8 mouse cellular contexts compared by ENCODE assay signal in genomic region chr2:158768771-158769170, GRCm38 (mm10). TPM values are rescaled to one million over a fixed set of nuclear protein-coding genes. Genes with fewer than 3 reads are reported as not detected.
A peak's percentile ranks its signal among the peaks of the same experiment; 100 is the strongest.
DNase-seq lines count a peak whose midpoint lies in the region; ATAC-seq and TF ChIP-seq lines count a peak whose summit lies in the region.

No protein-coding gene starts in this region.

- H3K27me3 ChIP-seq in lung, postnatal 0 days (replicated peaks; ENCODE audit: insufficient read depth, low read length) = no peaks in the 10 kb centered on the region
- no peaks in the 10 kb centered on the region for H3K27me3 ChIP-seq in embryonic facial prominence, embryonic 13.5 days
- no peaks in the 10 kb centered on the region for H3K27me3 ChIP-seq in limb, embryonic 13.5 days
- H3K27me3 ChIP-seq in small intestine, adult 2 months (ENCODE audit: control insufficient read depth, insufficient read depth, low read length) = no peaks in the 10 kb centered on the region

- TF ChIP-seq EP300 in lung, postnatal 0 days (IDR thresholded peaks at IDR 0.05) = no peak

- no peak for ATAC-seq in lung, postnatal 0 days
- no peak for ATAC-seq in embryonic facial prominence, embryonic 13.5 days (ENCODE audit: insufficient number of reproducible peaks, insufficient read depth, low FRiP score, low TSS enrichment, low read depth)
- ATAC-seq in limb, embryonic 13.5 days (ENCODE audit: low FRiP score, low read depth) = no peak
- ATAC-seq in CD4-positive, CD25-positive, alpha-beta regulatory T cell, adult 4 months = no peak

- no peak for TF ChIP-seq CTCF in lung, postnatal 0 days (IDR thresholded peaks at IDR 0.05)
- TF ChIP-seq CTCF in small intestine, adult 2 months (IDR thresholded peaks at IDR 0.05; ENCODE audit: extremely low read depth, insufficient read length, insufficient replicate concordance, low read depth, low read length) = no peak

- H3K36me3 ChIP-seq in lung, postnatal 0 days (ENCODE audit: insufficient read depth, low read length) = no peaks in the 10 kb centered on the region
- peaks cover 14% of the 10 kb centered on the region; the same call in 1 of the 2 replicates for H3K36me3 ChIP-seq in embryonic facial prominence, embryonic 13.5 days
- H3K36me3 ChIP-seq in limb, embryonic 13.5 days = peaks cover 10% of the 10 kb centered on the region; the same call in 1 of the 2 replicates
- H3K36me3 ChIP-seq in small intestine, adult 2 months (ENCODE audit: control insufficient read depth, insufficient read depth, low read length) = no peaks in the 10 kb centered on the region

- H3K4me1 ChIP-seq in lung, postnatal 0 days (ENCODE audit: insufficient read depth, low read depth, low read length) = peaks cover 18% of the 10 kb centered on the region
- H3K4me1 ChIP-seq in embryonic facial prominence, embryonic 13.5 days = peaks cover 33% of the 10 kb centered on the region
- H3K4me1 ChIP-seq in limb, embryonic 13.5 days = peaks cover 48% of the 10 kb centered on the region
- peaks cover 11% of the 10 kb centered on the region; the same call in 1 of the 2 replicates for H3K4me1 ChIP-seq in small intestine, adult 2 months (ENCODE audit: control insufficient read depth, insufficient read depth, insufficient read length, low read length)

- no peak overlapping the region for H3K9ac ChIP-seq in lung, postnatal 0 days (replicated peaks; ENCODE audit: low read depth)
- peak overlapping the region; percentile 82 for H3K9ac ChIP-seq in embryonic facial prominence, embryonic 13.5 days
- peak overlapping the region; percentile 77 for H3K9ac ChIP-seq in limb, embryonic 13.5 days

- H3K4me2 ChIP-seq in lung, postnatal 0 days (replicated peaks; ENCODE audit: low read depth, low read length) = peak overlapping the region; percentile 100
- H3K4me2 ChIP-seq in embryonic facial prominence, embryonic 13.5 days = peak overlapping the region; percentile 92
- H3K4me2 ChIP-seq in limb, embryonic 13.5 days (replicated peaks) = peak overlapping the region; percentile 91

- no peak for DNase-seq in lung, postnatal 0 days (ENCODE audit: low spot score)
- no peak for DNase-seq in lung, postnatal 14 days
- no peak for DNase-seq in MN1 (ENCODE audit: low spot score)
- DNase-seq in layer of hippocampus, adult 9-11 months = no peak

- H3K9me3 ChIP-seq in lung, postnatal 0 days (ENCODE audit: low read length) = no peaks in the 10 kb centered on the region
- no peaks in the 10 kb centered on the region for H3K9me3 ChIP-seq in embryonic facial prominence, embryonic 13.5 days
- H3K9me3 ChIP-seq in limb, embryonic 13.5 days = no peaks in the 10 kb centered on the region

- WGBS in lung, postnatal 0 days = 1% methylated on average over 5 of the region's 5 CpGs
- WGBS in embryonic facial prominence, embryonic 13.5 days = 2% methylated on average over 5 of the region's 5 CpGs
- 12% methylated on average over 5 of the region's 5 CpGs for WGBS in limb, embryonic 13.5 days
- 2% methylated on average over 5 of the region's 5 CpGs for WGBS in small intestine, adult 2 months

- no peak overlapping the region for H3K27ac ChIP-seq in lung, postnatal 0 days (ENCODE audit: low read length)
- H3K27ac ChIP-seq in embryonic facial prominence, embryonic 13.5 days = peak overlapping the region; percentile 75; the same call in 1 of the 2 replicates
- peak overlapping the region; percentile 82 for H3K27ac ChIP-seq in limb, embryonic 13.5 days
- peak overlapping the region; percentile 4; the same call in 1 of the 2 replicates for H3K27ac ChIP-seq in small intestine, adult 2 months (ENCODE audit: insufficient read depth, low read depth, low read length)

- no peak for TF ChIP-seq POLR2A in small intestine, adult 2 months (IDR thresholded peaks at IDR 0.05; ENCODE audit: low read depth, low read length)

- peak overlapping the region; percentile 57 for H3K4me3 ChIP-seq in lung, postnatal 0 days (ENCODE audit: low read depth, low read length)
- peak overlapping the region; percentile 76 for H3K4me3 ChIP-seq in embryonic facial prominence, embryonic 13.5 days
- H3K4me3 ChIP-seq in limb, embryonic 13.5 days = peak overlapping the region; percentile 78
- H3K4me3 ChIP-seq in small intestine, adult 2 months (ENCODE audit: low read depth, low read length) = peak overlapping the region; percentile 76

RNA-seq across cellular contexts. Expression of gene Fam83d, which starts 0.9 kb away (rescaled TPM):
- 4.5 and 5.5 TPM in 2 replicates for polyA plus RNA-seq in lung, postnatal 0 days (2015; fragmentation: Nextera tagmentation; extraction: Ambion mirVana)
- polyA plus RNA-seq in embryonic facial prominence, embryonic 13.5 days (2015; fragmentation: Nextera tagmentation; extraction: Ambion mirVana) = 46.8 and 47.5 TPM in 2 replicates
- 43.6 and 49.4 TPM in 2 replicates for polyA plus RNA-seq in limb, embryonic 13.5 days (2015; fragmentation: Nextera tagmentation; extraction: Ambion mirVana)
- polyA plus RNA-seq in small intestine, adult 2 months (2012; rRNA removed) = 14.0 and 21.3 TPM in 2 replicates
- under 1 TPM; 0.32 to 0.53 TPM for polyA plus RNA-seq in CD4-positive, CD25-positive, alpha-beta regulatory T cell, adult 4 months (2017; shearing (Covaris generic))

RNA-seq across cellular contexts. Expression of gene Dhx35, which starts 25.8 kb away (rescaled TPM):
- 5.6 and 6.4 TPM in 2 replicates for polyA plus RNA-seq in lung, postnatal 0 days (2015; fragmentation: Nextera tagmentation; extraction: Ambion mirVana)
- 15.1 and 16.5 TPM in 2 replicates for polyA plus RNA-seq in embryonic facial prominence, embryonic 13.5 days (2015; fragmentation: Nextera tagmentation; extraction: Ambion mirVana)
- polyA plus RNA-seq in limb, embryonic 13.5 days (2015; fragmentation: Nextera tagmentation; extraction: Ambion mirVana) = 13.2 and 13.8 TPM in 2 replicates
- polyA plus RNA-seq in small intestine, adult 2 months (2012; rRNA removed) = 7.5 and 16.4 TPM in 2 replicates
- 10 to 100 TPM; 12.7 to 25.7 TPM for polyA plus RNA-seq in CD4-positive, CD25-positive, alpha-beta regulatory T cell, adult 4 months (2017; shearing (Covaris generic))
